In the genomic region with DNA sequence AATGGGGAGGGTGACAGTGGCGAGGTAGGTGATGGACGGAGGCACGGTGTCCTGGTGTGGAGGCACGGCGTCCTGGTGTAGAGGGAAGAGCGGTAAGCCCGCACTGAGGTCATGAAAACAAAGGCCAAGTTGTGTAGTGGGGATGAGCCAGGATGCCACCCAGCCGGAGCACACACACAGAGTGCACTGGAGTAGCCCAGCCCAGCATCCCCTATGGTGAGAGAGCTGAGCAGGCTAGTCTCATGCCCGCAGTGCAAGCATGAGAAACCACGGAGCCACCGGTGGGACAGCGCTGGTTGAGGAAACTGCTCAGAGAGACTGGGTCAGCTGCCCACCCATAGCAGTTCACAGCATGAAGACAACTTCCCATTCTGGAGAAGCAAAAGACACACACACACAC, we compare ENCODE assay signal across 16 mouse cellular contexts. TPM values are rescaled to one million over a fixed set of nuclear protein-coding genes. Genes with fewer than 3 reads are reported as not detected.
DNase-seq lines count a peak whose midpoint lies in the region; ATAC-seq and TF ChIP-seq lines count a peak whose summit lies in the region.
"Had no signal": no experiment of that assay in that cellular context is flagged by ENCODE, and none has a peak within 500 bp of the region (broad histone marks: within the 10 kb centered on the region; RNA-seq: fewer than 3 reads in every experiment).

No protein-coding gene starts in this region.

- no peaks in the 10 kb centered on the region for H3K9me3 ChIP-seq in embryonic facial prominence, embryonic 13.5 days
- H3K9me3 ChIP-seq in hindbrain, embryonic 10.5 days: no peaks in the 10 kb centered on the region
- H3K9me3 ChIP-seq in midbrain, embryonic 15.5 days: no peaks in the 10 kb centered on the region
- H3K9me3 ChIP-seq: megakaryocyte, embryonic 14.5 days had no signal

- TF ChIP-seq CTCF in layer of hippocampus, adult 2 months (conservative IDR thresholded peaks at IDR 0.05): no peak
- no peak for TF ChIP-seq CTCF in cerebellum, adult 2 months (IDR thresholded peaks at IDR 0.05; ENCODE audit: borderline replicate concordance, insufficient read depth, low read depth, low read length)

- WGBS in embryonic facial prominence, embryonic 13.5 days: 35% methylated on average over 12 of the region's 12 CpGs
- WGBS in hindbrain, embryonic 10.5 days: 50% methylated on average over 12 of the region's 12 CpGs
- 35% methylated on average over 12 of the region's 12 CpGs for WGBS in midbrain, embryonic 15.5 days
- WGBS in cerebellum, adult 2 months: 21% methylated on average over 12 of the region's 12 CpGs

- H3K27ac ChIP-seq in layer of hippocampus, adult 2 months: peak overlapping the region; percentile 58; the same call in 1 of the 2 replicates
- H3K27ac ChIP-seq in embryonic facial prominence, embryonic 13.5 days: peak overlapping the region; percentile 17; the same call in 1 of the 2 replicates
- peak overlapping the region; percentile 77 for H3K27ac ChIP-seq in hindbrain, embryonic 10.5 days
- peak overlapping the region; percentile 68 for H3K27ac ChIP-seq in midbrain, embryonic 15.5 days
- no peak overlapping the region for H3K27ac ChIP-seq in cerebellum, adult 2 months (ENCODE audit: insufficient read depth, low read length)
- H3K27ac ChIP-seq: liver, embryonic 14.5 days had no signal

- no peak overlapping the region for H3K4me2 ChIP-seq in embryonic facial prominence, embryonic 13.5 days
- no peak overlapping the region for H3K4me2 ChIP-seq in midbrain, embryonic 15.5 days

- 0 out of 2 replicates have a peak overlapping the region, but pooled peaks have one; percentile 16 for H3K9ac ChIP-seq in embryonic facial prominence, embryonic 13.5 days
- no peak overlapping the region for H3K9ac ChIP-seq in midbrain, embryonic 15.5 days
- H3K9ac ChIP-seq: liver, embryonic 14.5 days had no signal

- H3K36me3 ChIP-seq in embryonic facial prominence, embryonic 13.5 days: peaks cover 54% of the 10 kb centered on the region
- H3K36me3 ChIP-seq in hindbrain, embryonic 10.5 days: peaks cover 71% of the 10 kb centered on the region
- peaks cover 24% of the 10 kb centered on the region; the same call in 1 of the 2 replicates for H3K36me3 ChIP-seq in midbrain, embryonic 15.5 days (replicated peaks)

- TF ChIP-seq POLR2A in cerebellum, adult 2 months (IDR thresholded peaks at IDR 0.05; ENCODE audit: borderline replicate concordance, insufficient read depth, low read length): no peak

- no peak for DNase-seq in layer of hippocampus, adult 2 months (ENCODE audit: low spot score in 2 of 2)
- DNase-seq in layer of hippocampus, adult 11-12 months (ENCODE audit: low spot score): no peak
- no peak for DNase-seq in hindbrain, embryonic 10.5 days (ENCODE audit: low spot score)
- DNase-seq in cerebellum, adult 2 months: no peak
- no peak for DNase-seq in adrenal gland, adult (ENCODE audit: inconsistent age in 2 of 2, low spot score in 1 of 2)
- no peak for DNase-seq in adrenal gland, adult 2 months
- DNase-seq: adrenal gland, postnatal 36 days; cerebellum, adult 18-20 months; gastrocnemius, postnatal 25 days; kidney, postnatal 4 days had no signal

- no peak overlapping the region for H3K4me3 ChIP-seq in layer of hippocampus, adult 2 months
- no peak overlapping the region for H3K4me3 ChIP-seq in embryonic facial prominence, embryonic 13.5 days
- no peak overlapping the region for H3K4me3 ChIP-seq in hindbrain, embryonic 10.5 days
- H3K4me3 ChIP-seq in midbrain, embryonic 15.5 days: no peak overlapping the region
- H3K4me3 ChIP-seq in cerebellum, adult 2 months (replicated peaks; ENCODE audit: insufficient read depth, low read depth, low read length): no peak overlapping the region
- H3K4me3 ChIP-seq: megakaryocyte, embryonic 14.5 days had no signal

- ATAC-seq in embryonic facial prominence, embryonic 13.5 days (ENCODE audit: insufficient number of reproducible peaks, insufficient read depth, low FRiP score, low TSS enrichment, low read depth): no peak; the same call in 1 of the 2 replicates
- peak; percentile 49 for ATAC-seq in midbrain, embryonic 15.5 days (replicated peaks)

- no peaks in the 10 kb centered on the region for H3K27me3 ChIP-seq in embryonic facial prominence, embryonic 13.5 days
- H3K27me3 ChIP-seq in hindbrain, embryonic 10.5 days (ENCODE audit: insufficient read depth, poor library complexity, severe bottlenecking): no peaks in the 10 kb centered on the region
- H3K27me3 ChIP-seq in midbrain, embryonic 15.5 days (replicated peaks): no peaks in the 10 kb centered on the region
- H3K27me3 ChIP-seq in cerebellum, adult 2 months (ENCODE audit: control insufficient read depth, insufficient read depth, low read length): no peaks in the 10 kb centered on the region
- H3K27me3 ChIP-seq: megakaryocyte, embryonic 14.5 days had no signal

- H3K4me1 ChIP-seq in embryonic facial prominence, embryonic 13.5 days: no peaks in the 10 kb centered on the region
- H3K4me1 ChIP-seq in hindbrain, embryonic 10.5 days (replicated peaks): peaks cover 7% of the 10 kb centered on the region; the same call in 1 of the 2 replicates
- H3K4me1 ChIP-seq in midbrain, embryonic 15.5 days: peaks cover 7% of the 10 kb centered on the region; the same call in 1 of the 2 replicates
- 0 out of 2 replicates have a peak, but pooled peaks cover 3% of the 10 kb centered on the region for H3K4me1 ChIP-seq in cerebellum, adult 2 months (ENCODE audit: control insufficient read depth, insufficient read depth, low read length)

RNA-seq across cellular contexts. Expression of gene Vangl2, which starts 26.6 kb away (rescaled TPM):
- 10 to 100 TPM; 15.0 to 18.2 TPM for total RNA-seq in layer of hippocampus, adult 2 months (2021)
- 22.1 and 25.2 TPM in 2 replicates for polyA plus RNA-seq in embryonic facial prominence, embryonic 13.5 days (2015; fragmentation: Nextera tagmentation; extraction: Ambion mirVana)
- polyA plus RNA-seq in hindbrain, embryonic 10.5 days (2016; fragmentation: Nextera tagmentation; extraction: Ambion mirVana): 46.0 and 72.6 TPM in 2 replicates
- 48.0 and 49.6 TPM in 2 replicates for polyA plus RNA-seq in midbrain, embryonic 15.5 days (2015; fragmentation: Nextera tagmentation; extraction: Ambion mirVana)
- polyA plus RNA-seq in cerebellum, adult 2 months (2012; rRNA removed): 10.5 and 13.1 TPM in 2 replicates
- 1 to 10 TPM; 1.7 to 6.2 TPM for total RNA-seq in adrenal gland, adult 2 months (2021)
- polyA plus RNA-seq in adrenal gland, adult 2 months (2012; rRNA removed): 2.9 and 3.6 TPM in 2 replicates

RNA-seq across cellular contexts. Expression of gene Nhlh1, which starts 55.7 kb away (rescaled TPM):
- total RNA-seq in layer of hippocampus, adult 2 months (2021): 1 to 10 TPM in 1 of 2 experiments, under 1 TPM in 1; 0.79 to 1.2 TPM
- polyA plus RNA-seq in embryonic facial prominence, embryonic 13.5 days (2015; fragmentation: Nextera tagmentation; extraction: Ambion mirVana): 0.66 and 1.5 TPM in 2 replicates
- polyA plus RNA-seq in hindbrain, embryonic 10.5 days (2016; fragmentation: Nextera tagmentation; extraction: Ambion mirVana): 9.9 and 16.3 TPM in 2 replicates
- 2.0 and 2.5 TPM in 2 replicates for polyA plus RNA-seq in midbrain, embryonic 15.5 days (2015; fragmentation: Nextera tagmentation; extraction: Ambion mirVana)
- polyA plus RNA-seq in cerebellum, adult 2 months (2012; rRNA removed): 0.05 and 0.07 TPM in 2 replicates
- total RNA-seq in adrenal gland, adult 2 months (2021): not detected
- not detected in 2 replicates for polyA plus RNA-seq in adrenal gland, adult 2 months (2012; rRNA removed)
- total RNA-seq: adrenal gland, postnatal 36 days; gastrocnemius, postnatal 25 days; hematopoietic stem cell, adult 5-6 weeks had no signal
- polyA plus RNA-seq: liver, embryonic 14.5 days; urinary bladder, adult 2 months had no signal
